Mouse (Mus musculus) heart, postnatal 0 days (tissue): ENCODE measurements around the gene Aarsd1. TPM values are rescaled to one million over a fixed set of nuclear protein-coding genes. Genes with fewer than 3 reads are reported as not detected.
"Not testable (repeated sequence)": the region's sequence is repeated elsewhere in the genome, so short reads cannot be mapped to it uniquely, and the experiment has no call there.

ENCODE experiments used
- ATAC-seq: fragments of 200-750 bp; cut with Nextera tagmentation; 2 replicates; pipeline ENCODE4 v1.8.0; 2017; ENCODE audit warnings: low read depth, moderate number of reproducible peaks, moderate library complexity; ENCODE audit not compliant: insufficient read depth
- DNase-seq: peaks from one replicate; pipeline ENCODE4 v3.0.0-alpha.2; 2016; ENCODE audit warnings: low spot score
- H3K27ac ChIP-seq: fragments of 300-500 bp; sonication (generic); 2 replicates; pipeline ENCODE4 v1.5.1; 2014; ENCODE audit warnings: low read depth, mild to moderate bottlenecking
- H3K27me3 ChIP-seq: fragments of 300-500 bp; sonication (generic); 2 replicates; pipeline ENCODE4 v1.6.1; 2014; ENCODE audit warnings: low read length, mixed read lengths; ENCODE audit not compliant: control insufficient read depth, insufficient read depth
- H3K36me3 ChIP-seq: fragments of 300-500 bp; sonication (generic); replicated peaks from 2 replicates; pipeline ENCODE4 v1.6.1; 2014; ENCODE audit warnings: low read length, mixed read lengths; ENCODE audit not compliant: control insufficient read depth, insufficient read depth
- H3K4me1 ChIP-seq: fragments of 300-500 bp; sonication (generic); 2 replicates; pipeline ENCODE4 v1.6.1; 2014; ENCODE audit warnings: antibody characterized with exemption; ENCODE audit not compliant: control insufficient read depth, insufficient read depth
- H3K4me2 ChIP-seq: fragments of 300-500 bp; sonication (generic); 2 replicates; pipeline ENCODE4 v1.6.1; 2014; ENCODE audit warnings: low read depth, mild to moderate bottlenecking, low read length, moderate library complexity
- H3K4me3 ChIP-seq: fragments of 300-500 bp; sonication (generic); 2 replicates; pipeline ENCODE4 v1.5.1; 2014; ENCODE audit warnings: low read depth, low read length
- H3K9ac ChIP-seq: fragments of 300-500 bp; sonication (generic); replicated peaks from 2 replicates; pipeline ENCODE4 v1.6.1; 2014; ENCODE audit warnings: low read depth, low read length, mixed read lengths
- H3K9me3 ChIP-seq: fragments of 300-500 bp; sonication (generic); replicated peaks from 2 replicates; pipeline ENCODE4 v1.6.1; 2016; ENCODE audit warnings: low read length; ENCODE audit not compliant: control insufficient read depth
- CTCF ChIP-seq: IDR thresholded peaks from 2 replicates; pipeline ENCODE4 v1.5.1; 2016; ENCODE audit warnings: antibody characterized with exemption, control low read depth, low read depth
- EP300 ChIP-seq: IDR thresholded peaks from 2 replicates; pipeline ENCODE4 v1.6.1; 2016; ENCODE audit warnings: antibody characterized with exemption, low read depth
- WGBS: fragments of 180-500 bp; shearing (Covaris S2); extraction: QIAGEN DNeasy Blood & Tissue Kit; methylation state at CpG from one replicate; pipeline ENCODE4 v1.1.7; 2014; 5-methylcytosine and 5-hydroxymethylcytosine counted together
- polyA plus RNA-seq: library from polyadenylated mRNA; unstranded; fragments of >200 nt; fragmentation: Nextera tagmentation; extraction: Ambion mirVana; gene quantifications from 2 replicates; pipeline ENCODE4 v1.2.1, GENCODE M21; 2015
- total RNA-seq: library from RNA; depleted of rRNA; stranded (reverse); fragments of >200 nt; gene quantifications from 2 replicates; pipeline ENCODE4 v1.2.3, GENCODE M21; 2014; ENCODE audit warnings: low replicate concordance; rRNA removed

The Aarsd1 gene
- total RNA-seq (16.8 and 37.5 TPM in 2 replicates), polyA plus RNA-seq (31.9 and 32.5 TPM in 2 replicates)

DNA sequence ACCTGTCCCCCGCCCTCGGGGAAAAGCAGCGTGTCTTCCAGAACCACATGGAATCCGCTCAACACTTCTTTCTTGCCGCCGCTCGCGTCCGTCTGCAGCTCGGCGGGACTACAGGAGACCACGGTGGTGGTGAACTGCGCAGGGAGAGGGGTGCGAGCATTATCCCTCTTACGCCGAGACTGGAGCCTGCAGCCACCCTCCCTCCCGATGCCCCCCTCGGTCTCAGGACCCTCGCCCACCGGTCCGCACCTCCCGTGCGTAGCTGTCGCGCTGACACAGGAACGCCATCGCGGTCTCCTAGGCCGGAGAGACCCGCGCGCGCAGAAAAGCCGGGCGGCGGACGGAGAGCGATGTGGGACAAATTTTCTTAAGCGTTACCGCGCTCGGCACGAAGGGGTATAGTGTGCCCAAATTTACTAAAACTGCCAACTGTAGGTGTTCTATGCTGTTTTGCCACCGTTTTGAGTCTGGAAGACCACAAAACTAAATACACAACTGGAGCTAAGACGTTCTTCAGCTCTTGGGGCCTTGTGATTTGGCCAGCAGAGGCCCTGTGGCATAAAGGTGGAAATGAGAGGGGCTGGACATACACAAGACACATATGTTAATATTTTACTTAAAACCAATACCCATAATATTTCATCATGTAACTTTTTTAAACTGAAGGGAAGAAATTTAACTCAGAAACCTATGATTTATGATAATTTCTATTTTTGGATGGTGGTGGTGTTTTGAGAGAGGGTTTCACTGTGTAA lies at the start of gene Aarsd1:
Gene Aarsd1 (minus strand): TSS at position 515 of the 755 bp plus-strand sequence.
- Histone ChIP-seq H3K9me3 (no peaks in the 10 kb centered on the region), H3K27me3 (no peaks in the 10 kb centered on the region), H3K4me3 (peak within 1 kb of the TSS; percentile 88), H3K9ac (peak within 1 kb of the TSS; percentile 85), H3K4me2 (peak within 1 kb of the TSS; percentile 80), H3K36me3 (peaks cover 16% of the 10 kb centered on the region), H3K4me1 (0 out of 2 replicates have a peak, but pooled peaks cover 8% of the 10 kb centered on the region), H3K27ac (peak within 1 kb of the TSS; percentile 66)
- peak; percentile 82 for ATAC-seq
- TF ChIP-seq CTCF = no peak
- no peak for TF ChIP-seq EP300
- peak; percentile 66 for DNase-seq
- WGBS = under 1% methylated on average over 45 of the region's 45 CpGs

DNA sequence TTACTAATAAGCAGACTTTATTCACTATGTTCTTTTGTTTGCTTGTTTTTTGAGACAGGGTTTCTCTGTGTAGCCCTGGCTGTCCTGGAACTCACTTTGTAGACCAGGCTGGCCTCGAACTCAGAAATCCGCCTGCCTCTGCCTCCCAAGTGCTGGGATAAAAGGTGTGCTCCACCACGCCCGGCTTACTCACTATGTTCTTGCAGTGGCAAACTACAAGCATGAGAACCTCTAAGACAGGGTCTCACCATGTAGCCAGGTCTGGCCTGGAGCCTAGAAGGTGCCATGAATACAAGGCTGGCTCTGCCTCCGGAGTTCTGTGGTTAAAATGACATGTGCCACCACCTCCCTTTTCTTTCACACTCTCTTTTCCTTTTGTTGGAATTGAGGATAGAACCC lies 49.1 kb upstream of the Aarsd1 start:
- 49% methylated on average over 5 of the region's 5 CpGs for WGBS
- H3K9ac ChIP-seq = peak overlapping the region; percentile 62; the same call in 1 of the 2 replicates
- H3K36me3 ChIP-seq = peaks cover 13% of the 10 kb centered on the region
- not testable (repeated sequence) for H3K9me3 ChIP-seq, H3K27me3 ChIP-seq, H3K27ac ChIP-seq, ATAC-seq, DNase-seq, H3K4me1 ChIP-seq
- peak overlapping the region; percentile 73 for H3K4me3 ChIP-seq
- peak overlapping the region; percentile 89 for H3K4me2 ChIP-seq

DNA sequence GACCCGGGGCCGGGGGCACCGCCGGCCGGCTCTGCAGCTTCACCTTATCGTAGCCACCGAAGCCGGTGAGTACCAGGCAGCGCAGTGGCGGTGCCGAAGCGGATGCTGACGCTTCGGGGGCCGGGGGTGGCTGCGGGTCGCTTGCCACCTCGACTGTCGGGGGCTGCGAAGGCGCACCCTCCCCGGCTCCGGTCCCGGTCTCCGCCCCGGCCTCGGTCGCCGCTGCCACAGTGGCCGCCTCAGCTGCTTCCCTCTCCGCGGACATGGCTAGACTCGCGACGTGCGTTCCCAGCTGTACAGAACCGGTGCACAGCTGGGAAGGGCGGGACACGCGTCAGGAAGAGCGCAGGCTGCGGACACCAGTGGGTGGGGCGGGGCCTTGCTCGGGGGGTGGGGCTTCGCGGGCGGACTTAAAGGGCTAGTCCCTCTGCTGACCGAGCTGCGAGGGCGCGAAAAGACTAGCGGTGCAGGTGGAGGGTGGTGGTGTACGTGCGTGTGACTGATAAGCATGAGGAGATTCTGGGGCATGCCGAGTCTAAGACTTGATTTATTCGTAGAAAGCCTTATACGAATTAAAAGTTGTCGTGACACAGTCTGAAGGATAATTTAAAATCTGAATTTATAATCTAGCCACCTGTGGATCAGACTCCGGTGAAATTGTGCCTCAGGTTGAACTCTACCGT lies 48.6 kb upstream of the Aarsd1 start, which contains the start of gene Vat1:
Gene Vat1 (minus strand): TSS at position 362 of the 683 bp plus-strand sequence.
- no peaks in the 10 kb centered on the region for H3K9me3 ChIP-seq
- WGBS = 1% methylated on average over 60 of the region's 60 CpGs
- TF ChIP-seq EP300 (no peak), CTCF (no peak)
- DNase-seq (peak; percentile 85), ATAC-seq (peak; percentile 70)
- 0 out of 2 replicates have a peak, but pooled peaks cover 6% of the 10 kb centered on the region for H3K4me1 ChIP-seq
- peak within 1 kb of the TSS; percentile 70 for H3K27ac ChIP-seq
- H3K36me3 ChIP-seq = peaks cover 18% of the 10 kb centered on the region
- peak within 1 kb of the TSS; percentile 62 for H3K9ac ChIP-seq
- H3K4me3 ChIP-seq = peak within 1 kb of the TSS; percentile 73
- H3K4me2 ChIP-seq = peak within 1 kb of the TSS; percentile 89
- H3K27me3 ChIP-seq = no peaks in the 10 kb centered on the region

DNA sequence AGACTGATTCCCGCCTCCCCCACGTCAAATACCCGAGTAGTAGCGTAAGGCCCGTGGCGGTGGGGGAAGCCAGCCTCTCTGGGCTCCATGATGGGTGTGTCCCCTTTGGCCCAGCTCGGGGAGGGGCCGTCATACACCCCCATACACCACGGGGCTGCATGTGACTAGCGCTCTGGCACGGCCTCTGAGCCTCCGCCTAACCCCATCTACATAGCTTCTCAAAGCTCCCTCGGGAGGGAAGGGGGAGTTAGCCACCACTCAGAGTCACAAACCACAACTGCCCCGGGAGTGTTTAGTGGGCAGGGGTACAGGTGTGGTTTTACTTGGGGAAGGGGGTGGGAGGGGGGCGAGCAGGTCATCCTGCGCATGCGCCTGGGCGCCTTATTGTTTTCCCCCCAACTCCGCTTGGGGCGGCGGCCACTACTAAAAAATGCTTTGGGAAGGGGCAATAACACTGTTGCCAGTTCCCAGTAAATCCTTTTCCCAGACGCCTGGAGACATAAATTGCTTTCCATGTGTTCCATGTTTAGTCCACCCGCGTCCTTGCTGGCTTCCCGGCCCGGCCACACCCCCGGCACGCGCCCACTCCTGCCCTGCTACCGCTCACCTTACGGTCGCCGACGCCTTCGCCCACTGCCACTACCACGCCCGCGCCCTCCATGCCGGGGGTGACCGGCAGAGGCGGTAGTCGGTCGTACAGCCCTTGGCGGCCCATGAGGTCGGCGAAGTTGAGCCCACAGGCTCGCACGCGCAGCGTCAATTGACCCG lies 47.9 kb upstream of the Aarsd1 start:
- Histone ChIP-seq H3K4me2 (peak overlapping the region; percentile 89), H3K9me3 (no peaks in the 10 kb centered on the region), H3K27me3 (no peaks in the 10 kb centered on the region), H3K9ac (peak overlapping the region; percentile 62), H3K27ac (peak overlapping the region; percentile 70), H3K4me1 (0 out of 2 replicates have a peak, but pooled peaks cover 6% of the 10 kb centered on the region), H3K36me3 (peaks cover 26% of the 10 kb centered on the region), H3K4me3 (peak overlapping the region; percentile 73)
- ATAC-seq = peak; percentile 56
- under 1% methylated on average over 51 of the region's 51 CpGs for WGBS
- TF ChIP-seq EP300 (no peak), CTCF (peak; percentile 17; the same call in 1 of the 2 replicates)
- peak; percentile 51 for DNase-seq
